Mouse (Mus musculus) intestine, embryonic 16.5 days (tissue): ENCODE measurements at regions not wholly inside any gene's neighbourhood (a gene's known extent, or its start where the extent isn't known, plus 50 kb on each side); places are given as distances from the start of the nearest gene placed in this dataset.

Experiments used
- ATAC-seq: fragments of 200-750 bp; cut with Nextera tagmentation; 2 replicates; pipeline ENCODE4 v1.8.0; 2017; ENCODE audit warnings: moderate TSS enrichment, moderate library complexity
- H3K27ac ChIP-seq: fragments of 300-500 bp; sonication (generic); 2 replicates; pipeline ENCODE4 v1.5.1; 2014; ENCODE audit warnings: mild to moderate bottlenecking, low read length
- H3K27me3 ChIP-seq: fragments of 300-500 bp; sonication (generic); replicated peaks from 2 replicates; pipeline ENCODE4 v1.6.1; 2014; ENCODE audit warnings: low read length, control low read depth, mixed read lengths; ENCODE audit not compliant: control insufficient read depth, insufficient read depth
- H3K36me3 ChIP-seq: fragments of 300-500 bp; sonication (generic); 2 replicates; pipeline ENCODE4 v1.6.1; 2014; ENCODE audit warnings: low read length, control low read depth; ENCODE audit not compliant: control insufficient read depth, insufficient read depth
- H3K4me1 ChIP-seq: fragments of 300-500 bp; sonication (generic); 2 replicates; pipeline ENCODE4 v1.6.1; 2014; ENCODE audit warnings: low read length, control low read depth, mixed read lengths; ENCODE audit not compliant: control insufficient read depth, insufficient read depth
- H3K4me2 ChIP-seq: fragments of 300-500 bp; sonication (generic); 2 replicates; pipeline ENCODE4 v1.6.1; 2014; ENCODE audit warnings: low read depth, low read length, control low read depth
- H3K4me3 ChIP-seq: fragments of 300-500 bp; sonication (generic); 2 replicates; pipeline ENCODE4 v1.5.1; 2014; ENCODE audit warnings: mild to moderate bottlenecking, low read length
- H3K9ac ChIP-seq: fragments of 300-500 bp; sonication (generic); 2 replicates; pipeline ENCODE4 v1.6.1; 2014; ENCODE audit warnings: low read depth, low read length
- H3K9me3 ChIP-seq: fragments of 300-500 bp; sonication (generic); 2 replicates; pipeline ENCODE4 v1.6.1; 2016; ENCODE audit warnings: low read length, control low read depth; ENCODE audit not compliant: control insufficient read depth
- WGBS: fragments of 180-500 bp; shearing (Covaris S2); extraction: QIAGEN DNeasy Blood & Tissue Kit; methylation state at CpG from one replicate; pipeline ENCODE4 v1.1.7; 2014; 5-methylcytosine and 5-hydroxymethylcytosine counted together

DNA sequence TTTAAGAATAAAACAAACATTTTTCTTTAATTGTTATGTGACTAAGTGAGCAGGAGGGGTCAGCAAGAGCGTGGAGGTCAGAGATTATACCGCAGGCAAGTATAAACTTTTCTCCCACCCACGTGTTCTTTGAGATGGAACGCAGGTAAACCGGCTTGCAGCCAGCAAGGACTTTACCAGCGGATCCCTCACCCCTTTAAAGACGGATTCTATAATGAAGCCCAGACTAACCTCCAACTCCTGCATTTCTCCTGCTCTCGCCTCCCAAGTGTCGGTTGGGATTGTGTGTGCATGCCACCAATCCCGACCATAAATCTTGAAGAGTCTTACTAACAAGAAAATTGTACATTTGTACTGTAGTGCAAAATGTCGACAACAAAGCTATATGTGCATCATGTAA, 74.4 kb upstream of the Chd2 start:
- Histone ChIP-seq H3K9ac (peak overlapping the region; percentile 27; the same call in 1 of the 2 replicates), H3K27ac (peak overlapping the region; percentile 99)

DNA sequence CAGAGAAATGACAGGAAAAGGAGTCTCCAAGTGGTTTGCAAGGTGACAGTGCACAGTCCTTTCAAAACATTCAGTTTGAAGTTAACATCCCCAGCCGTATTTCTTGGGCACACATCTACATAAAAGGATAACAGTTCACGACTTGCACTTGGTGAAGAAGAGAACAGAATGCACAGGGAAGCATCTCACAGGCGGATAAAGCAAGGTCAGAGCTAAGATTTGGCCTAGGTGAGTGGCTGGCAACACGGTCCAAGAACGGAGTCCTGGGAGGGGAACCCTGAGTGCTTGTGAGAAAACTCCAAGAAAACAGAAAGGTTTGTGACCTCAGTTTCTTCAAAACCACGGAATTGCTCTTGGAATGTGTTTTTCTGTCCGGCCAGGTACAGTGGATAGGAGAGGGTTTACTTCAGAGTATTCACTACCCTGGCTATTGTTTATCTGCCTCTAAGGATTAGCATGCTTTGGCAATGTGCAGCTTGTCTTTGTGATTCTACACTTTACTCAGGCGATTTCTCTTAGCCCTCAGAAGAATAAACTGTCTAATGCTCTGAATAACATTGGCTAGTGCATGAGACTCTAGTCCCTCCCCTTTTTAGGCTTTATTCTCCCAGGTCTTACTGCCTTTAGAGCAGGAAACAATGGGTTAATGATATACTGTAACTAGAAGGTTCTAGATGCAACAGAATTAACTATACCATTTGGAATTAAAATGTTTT, 73.4 kb upstream of the Chd2 start:
- peak overlapping the region; percentile 79 for H3K27ac ChIP-seq
- no peak for ATAC-seq
- H3K9ac ChIP-seq: peak overlapping the region; percentile 49; the same call in 1 of the 2 replicates
- H3K4me2 ChIP-seq: 0 out of 2 replicates have a peak overlapping the region, but pooled peaks have one; percentile 4
- no peaks in the 10 kb centered on the region for H3K27me3 ChIP-seq
- peaks cover 9% of the 10 kb centered on the region for H3K4me1 ChIP-seq
- no peaks in the 10 kb centered on the region for H3K9me3 ChIP-seq
- no peaks in the 10 kb centered on the region for H3K36me3 ChIP-seq
- 54% methylated on average over 8 of the region's 8 CpGs for WGBS
- H3K4me3 ChIP-seq: no peak overlapping the region

More for the DNA sequence above, 74.4 kb upstream of the Chd2 start:
- Histone ChIP-seq H3K4me3 (no peak overlapping the region; the same call in 1 of the 2 replicates), H3K4me2 (peak overlapping the region; percentile 59), H3K9me3 (no peaks in the 10 kb centered on the region), H3K4me1 (peaks cover 9% of the 10 kb centered on the region), H3K27me3 (no peaks in the 10 kb centered on the region), H3K36me3 (no peaks in the 10 kb centered on the region)
- WGBS: 29% methylated on average over 11 of the region's 11 CpGs
- no peak for ATAC-seq

DNA sequence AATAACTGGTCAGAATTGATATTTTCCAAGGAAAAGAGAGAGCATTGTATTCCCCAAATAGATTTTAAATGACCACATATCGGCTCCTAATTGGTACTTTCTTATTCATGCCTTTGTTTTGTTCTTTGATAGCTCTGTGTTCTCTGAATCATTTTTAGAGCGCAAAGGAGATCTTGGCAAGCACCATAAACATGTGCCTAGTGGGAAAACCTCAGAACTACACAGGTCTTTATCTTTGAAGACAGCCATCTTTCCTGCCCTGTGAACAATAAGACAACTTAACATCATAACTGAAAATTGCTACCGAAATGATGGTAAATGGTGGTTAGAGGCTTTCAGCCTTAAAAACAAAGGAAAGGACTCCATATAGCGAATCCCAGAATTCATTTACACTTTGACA, 72.7 kb upstream of the Chd2 start:
- Histone ChIP-seq H3K9me3 (no peaks in the 10 kb centered on the region), H3K27ac (peak overlapping the region; percentile 79; the same call in 1 of the 2 replicates), H3K4me1 (peaks cover 9% of the 10 kb centered on the region), H3K9ac (no peak overlapping the region), H3K36me3 (no peaks in the 10 kb centered on the region), H3K27me3 (no peaks in the 10 kb centered on the region), H3K4me2 (no peak overlapping the region), H3K4me3 (no peak overlapping the region)
- 86% methylated on average over 4 of the region's 4 CpGs for WGBS
- no peak for ATAC-seq

DNA sequence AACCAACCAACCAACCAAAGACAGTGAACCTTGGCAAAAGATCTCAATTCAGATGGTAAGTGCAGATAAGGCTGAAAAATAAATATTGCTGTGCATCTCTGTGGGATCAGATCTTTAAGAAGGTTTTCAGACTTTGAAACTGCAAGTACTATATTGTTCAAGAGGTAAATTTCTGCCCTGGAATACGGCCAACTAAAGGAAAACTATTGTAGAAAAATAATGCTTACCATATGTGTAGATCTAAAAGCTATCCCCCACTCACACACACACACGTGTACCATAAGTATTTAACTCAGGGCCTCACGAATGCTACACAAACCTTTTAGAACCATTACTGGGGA, 71.1 kb upstream of the Chd2 start:
- Histone ChIP-seq H3K27ac (no peak overlapping the region; the same call in 1 of the 2 replicates), H3K9me3 (no peaks in the 10 kb centered on the region), H3K27me3 (no peaks in the 10 kb centered on the region), H3K9ac (no peak overlapping the region), H3K4me2 (no peak overlapping the region), H3K4me1 (peaks cover 11% of the 10 kb centered on the region), H3K4me3 (no peak overlapping the region), H3K36me3 (no peaks in the 10 kb centered on the region)
- 64% methylated on average over 3 of the region's 3 CpGs for WGBS
- ATAC-seq: no peak

DNA sequence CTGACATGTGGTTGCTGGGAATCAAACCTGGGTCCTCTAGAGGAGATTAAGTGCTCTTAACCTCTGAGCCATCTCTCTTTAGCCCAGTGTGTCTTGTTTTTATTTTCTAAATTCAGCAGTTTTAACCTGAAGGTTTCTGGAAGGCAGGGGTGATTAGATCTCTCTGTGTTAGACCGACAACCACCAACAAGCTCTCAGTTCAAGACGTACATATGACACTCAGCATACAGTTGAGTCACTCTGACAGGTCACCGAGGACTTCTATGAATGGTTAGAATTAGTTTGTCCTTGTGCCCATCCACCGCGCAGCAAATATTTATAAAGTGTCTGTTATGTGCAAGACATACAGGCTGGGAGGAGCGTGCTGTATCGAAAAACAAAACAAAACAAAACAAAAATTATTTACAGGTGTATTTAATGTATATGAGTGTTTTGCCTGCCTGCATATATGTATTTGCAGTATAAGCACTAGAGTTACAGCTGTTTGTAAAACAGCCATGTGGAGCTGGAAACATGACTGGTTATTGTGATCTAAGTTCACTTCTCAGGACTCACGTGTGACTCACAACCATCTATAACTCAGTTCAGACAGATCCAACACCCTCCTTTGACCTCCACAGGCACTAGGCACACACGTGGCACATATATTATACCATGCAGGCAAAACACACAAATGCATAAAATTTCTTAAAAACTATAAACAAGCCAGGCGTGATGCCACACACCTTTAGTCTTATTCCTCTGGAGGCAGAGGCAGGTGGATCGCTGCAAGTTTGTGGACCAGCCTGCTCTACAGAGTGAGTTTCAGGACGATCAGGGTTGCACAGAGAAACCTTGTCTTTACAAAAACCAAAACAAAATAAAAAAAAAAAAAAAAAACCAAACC, 70.5 kb upstream of the Chd2 start:
- Histone ChIP-seq H3K4me3 (no peak overlapping the region), H3K4me1 (peaks cover 11% of the 10 kb centered on the region), H3K9me3 (no peaks in the 10 kb centered on the region), H3K9ac (no peak overlapping the region), H3K27me3 (no peaks in the 10 kb centered on the region), H3K36me3 (no peaks in the 10 kb centered on the region), H3K27ac (no peak overlapping the region), H3K4me2 (no peak overlapping the region)
- WGBS: 87% methylated on average over 12 of the region's 12 CpGs
- no peak for ATAC-seq

DNA sequence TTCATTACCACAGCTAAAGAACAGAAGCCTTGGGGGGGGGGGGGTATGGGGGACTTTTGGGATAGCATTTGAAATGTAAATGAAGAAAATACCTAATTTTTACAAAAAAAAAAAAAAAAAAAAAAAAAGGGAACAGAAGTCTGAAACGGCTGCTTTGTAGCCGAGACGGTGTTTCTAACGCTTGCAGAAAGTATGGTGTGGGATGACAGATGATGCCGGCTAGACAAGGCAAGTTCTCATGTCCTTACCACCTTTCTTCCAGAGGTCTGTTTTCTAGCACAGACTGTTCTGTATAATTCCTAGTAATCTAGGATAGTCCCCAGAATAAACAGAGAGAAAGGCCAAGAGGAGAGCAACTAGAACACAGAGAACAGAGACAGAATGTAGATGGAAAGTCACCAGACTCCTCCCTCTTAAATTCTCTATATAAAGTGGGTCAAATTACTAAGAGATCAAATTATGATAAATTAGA, 67.2 kb upstream of the Chd2 start:
- Histone ChIP-seq H3K4me3 (no peak overlapping the region), H3K9ac (no peak overlapping the region; the same call in 1 of the 2 replicates)

DNA sequence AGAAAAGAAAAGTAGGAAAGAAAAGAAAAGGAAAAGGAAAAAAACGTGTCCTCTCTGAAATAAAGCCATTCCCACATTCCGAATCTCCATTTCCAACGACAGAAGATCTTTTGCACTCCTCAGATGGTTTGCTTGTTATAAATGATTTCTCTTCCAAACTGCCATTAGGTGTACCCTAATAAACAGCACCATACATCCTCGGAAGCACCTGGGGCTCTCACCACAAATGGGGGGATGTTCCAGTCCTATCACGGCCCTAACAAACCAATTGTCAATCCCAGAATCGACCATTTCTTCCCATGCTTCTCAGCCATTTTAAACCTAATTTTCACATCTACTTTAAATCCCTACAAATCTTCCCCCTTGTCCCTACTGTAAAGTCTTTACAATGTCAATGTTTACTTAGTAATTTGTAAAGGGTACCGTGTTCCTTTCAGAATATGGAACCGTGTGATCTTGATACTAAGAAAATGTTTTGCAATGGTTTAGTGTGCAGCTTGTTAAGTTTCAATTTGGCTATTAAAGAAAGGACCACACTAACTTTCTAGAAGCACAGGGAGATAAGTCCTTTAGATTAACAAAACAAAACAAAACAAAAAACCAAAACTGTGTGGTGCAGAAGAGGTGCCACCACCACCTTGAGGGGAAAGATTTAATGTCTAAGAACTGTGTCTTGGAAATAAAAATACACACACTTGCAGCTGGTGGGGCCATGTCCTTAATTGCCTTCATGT, 66.6 kb upstream of the Chd2 start:
- peak overlapping the region; percentile 63; the same call in 1 of the 2 replicates for H3K9ac ChIP-seq

More for the DNA sequence above, 67.2 kb upstream of the Chd2 start:
- H3K27ac ChIP-seq: no peak overlapping the region; the same call in 1 of the 2 replicates
- H3K36me3 ChIP-seq: no peaks in the 10 kb centered on the region
- no peaks in the 10 kb centered on the region for H3K9me3 ChIP-seq
- ATAC-seq: no peak
- H3K4me2 ChIP-seq: no peak overlapping the region; the same call in 1 of the 2 replicates
- WGBS: 36% methylated on average over 5 of the region's 5 CpGs
- H3K27me3 ChIP-seq: no peaks in the 10 kb centered on the region
- peaks cover 8% of the 10 kb centered on the region; the same call in 1 of the 2 replicates for H3K4me1 ChIP-seq

DNA sequence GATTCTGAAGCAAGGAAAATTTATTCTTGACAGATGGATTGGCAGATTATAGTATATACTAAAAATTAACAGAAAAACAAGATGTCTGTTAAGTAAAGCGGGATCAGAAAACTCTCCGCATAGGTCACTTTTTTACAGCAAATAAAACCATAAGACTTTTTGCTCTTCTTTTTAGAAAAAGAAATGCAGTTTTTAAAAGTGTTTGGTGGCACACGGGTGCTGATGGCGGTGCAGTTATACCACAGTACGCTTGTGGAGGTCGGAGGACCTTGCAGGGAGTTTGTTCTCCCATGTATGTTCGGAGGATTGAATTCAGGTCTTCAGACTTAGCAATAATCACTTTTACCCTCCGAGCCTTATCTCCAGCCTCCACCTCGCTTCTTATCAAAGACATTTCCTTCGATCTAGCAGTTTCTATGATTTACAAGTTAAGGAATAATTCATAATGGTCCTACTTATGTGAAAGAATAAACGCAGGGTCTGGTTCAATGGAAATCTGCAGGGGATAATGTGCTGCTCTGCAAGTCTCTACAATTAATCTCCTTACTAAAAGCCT, 65.9 kb upstream of the Chd2 start:
- Histone ChIP-seq H3K27me3 (no peaks in the 10 kb centered on the region), H3K9me3 (no peaks in the 10 kb centered on the region), H3K4me3 (peak overlapping the region; percentile 36), H3K27ac (peak overlapping the region; percentile 86), H3K4me2 (peak overlapping the region; percentile 63), H3K4me1 (0 out of 2 replicates have a peak, but pooled peaks cover 5% of the 10 kb centered on the region), H3K36me3 (no peaks in the 10 kb centered on the region), H3K9ac (peak overlapping the region; percentile 65)
- no peak for ATAC-seq
- WGBS: 7% methylated on average over 11 of the region's 11 CpGs

More for the DNA sequence above, 66.6 kb upstream of the Chd2 start:
- peaks cover 8% of the 10 kb centered on the region; the same call in 1 of the 2 replicates for H3K4me1 ChIP-seq
- WGBS: 20% methylated on average over 8 of the region's 8 CpGs
- no peaks in the 10 kb centered on the region for H3K36me3 ChIP-seq
- no peak for ATAC-seq
- H3K4me2 ChIP-seq: peak overlapping the region; percentile 63
- peak overlapping the region; percentile 76 for H3K27ac ChIP-seq
- peak overlapping the region; percentile 23; the same call in 1 of the 2 replicates for H3K4me3 ChIP-seq
- no peaks in the 10 kb centered on the region for H3K9me3 ChIP-seq
- no peaks in the 10 kb centered on the region for H3K27me3 ChIP-seq
